Mouse (Mus musculus) liver, embryonic 14.5 days (tissue): ENCODE measurements around the gene U2af1.

Source experiments
- CTCF ChIP-seq: IDR thresholded peaks from 2 replicates; pipeline ENCODE4 v1.5.1; 2016; ENCODE audit warnings: antibody characterized with exemption, low read depth, control low read depth
- EP300 ChIP-seq: IDR thresholded peaks from 2 replicates; pipeline ENCODE4 v1.6.1; 2016; ENCODE audit warnings: antibody characterized with exemption, low read depth

- TF ChIP-seq EP300 (no peak), CTCF (no peak)
These were observed 13.0 kb upstream of the U2af1 start for GRCm38 (mm10) chr17:31671698-31672097.
